Mouse (Mus musculus): Measurements from ENCODE around the gene Whrn.

The Whrn gene

GRCm38 (mm10) chr4:63495915-63496278 lies at the start of gene Whrn:
Whrn (minus strand) TSS chr4:63495991.
- peak; percentile 35 for DNase-seq (ENCODE audit: low read depth, low spot score)

GRCm38 (mm10) chr4:63545231-63545958 lies 49.6 kb upstream of the Whrn start:
- DNase-seq (ENCODE audit: low read depth, low spot score): no peak

GRCm38 (mm10) chr4:63544494-63545230 lies 48.9 kb upstream of the Whrn start, which contains the start of gene Atp6v1g1:
Atp6v1g1 (plus strand) TSS chr4:63544772.
- DNase-seq (ENCODE audit: low read depth, low spot score): peak; percentile 96

- DNase-seq (ENCODE audit: low read depth, low spot score): no peak
Measured at GRCm38 (mm10) chr4:63543746-63544493, 48.1 kb upstream of the Whrn start.

GRCm38 (mm10) chr4:63542209-63542608 lies 46.4 kb upstream of the Whrn start:
- DNase-seq (ENCODE audit: low read depth, low spot score): peak; percentile 59

GRCm38 (mm10) chr4:63537602-63538001 lies 41.8 kb upstream of the Whrn start:
- no peak for DNase-seq (ENCODE audit: low read depth, low spot score)

GRCm38 (mm10) chr4:63530409-63530808 lies 34.6 kb upstream of the Whrn start:
- DNase-seq (ENCODE audit: low read depth, low spot score): no peak

- no peak for DNase-seq (ENCODE audit: low read depth, low spot score)
Measured at GRCm38 (mm10) chr4:63528946-63529345, 33.2 kb upstream of the Whrn start.

- DNase-seq (ENCODE audit: low read depth, low spot score): no peak
Measured at GRCm38 (mm10) chr4:63525514-63525913, 29.7 kb upstream of the Whrn start.

GRCm38 (mm10) chr4:63521813-63522419 lies 26.1 kb upstream of the Whrn start:
- no peak for DNase-seq (ENCODE audit: low read depth, low spot score)

GRCm38 (mm10) chr4:63515021-63515420 lies 19.2 kb upstream of the Whrn start:
- no peak for DNase-seq (ENCODE audit: low read depth, low spot score)

GRCm38 (mm10) chr4:63514454-63514984 lies 18.7 kb upstream of the Whrn start:
- no peak for DNase-seq (ENCODE audit: low read depth, low spot score)

- no peak for DNase-seq (ENCODE audit: low read depth, low spot score)
Measured at GRCm38 (mm10) chr4:63512921-63513320, 17.1 kb upstream of the Whrn start.

GRCm38 (mm10) chr4:63508232-63508631 lies 12.4 kb upstream of the Whrn start:
- peak; percentile 59 for DNase-seq (ENCODE audit: low read depth, low spot score)

GRCm38 (mm10) chr4:63507478-63507877 lies 11.7 kb upstream of the Whrn start:
- DNase-seq (ENCODE audit: low read depth, low spot score): no peak

GRCm38 (mm10) chr4:63503949-63504348 lies 8.2 kb upstream of the Whrn start:
- no peak for DNase-seq (ENCODE audit: low read depth, low spot score)

GRCm38 (mm10) chr4:63501050-63501449 lies 5.3 kb upstream of the Whrn start:
- no peak for DNase-seq (ENCODE audit: low read depth, low spot score)

- DNase-seq (ENCODE audit: low read depth, low spot score): no peak
Measured at GRCm38 (mm10) chr4:63498346-63498745, 2.6 kb upstream of the Whrn start.

GRCm38 (mm10) chr4:63496312-63496711 lies 521 bp upstream of the Whrn start:
- DNase-seq (ENCODE audit: low read depth, low spot score): no peak

GRCm38 (mm10) chr4:63494967-63495914 lies 550 bp downstream of the Whrn start:
- no peak for DNase-seq (ENCODE audit: low read depth, low spot score)

Data from skeletal muscle tissue, adult 2 months (tissue).